Mouse (Mus musculus): Measurements from ENCODE around the gene Hes1.

The Hes1 gene

DNA sequence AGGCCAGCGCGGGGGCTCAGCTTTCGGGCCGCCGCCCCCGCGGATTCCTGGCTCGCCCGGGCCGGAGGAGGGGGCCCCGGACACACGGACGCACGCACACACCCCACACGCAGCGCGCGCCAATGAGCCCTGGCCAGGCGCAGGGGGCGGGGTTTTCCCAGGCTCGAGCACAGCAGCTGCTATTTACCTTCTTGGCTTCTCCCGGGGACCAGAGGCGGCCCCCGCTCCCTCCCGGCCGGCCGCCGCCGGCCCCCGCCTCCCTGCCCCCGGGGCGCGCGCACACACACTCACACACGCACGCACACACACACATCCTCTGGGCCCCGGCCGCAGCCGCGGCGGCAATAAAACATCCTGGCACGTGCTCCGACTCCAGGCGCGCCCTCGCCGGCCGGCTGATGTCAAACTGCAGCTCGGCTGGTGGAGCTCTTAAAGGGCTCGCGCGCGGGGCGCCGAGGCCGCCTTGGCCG is at the start of gene Hes1:
Hes1 (plus strand) TSS at position 401 of the 470 bp plus-strand sequence.
- peak; percentile 81 to 86 for DNase-seq

DNA sequence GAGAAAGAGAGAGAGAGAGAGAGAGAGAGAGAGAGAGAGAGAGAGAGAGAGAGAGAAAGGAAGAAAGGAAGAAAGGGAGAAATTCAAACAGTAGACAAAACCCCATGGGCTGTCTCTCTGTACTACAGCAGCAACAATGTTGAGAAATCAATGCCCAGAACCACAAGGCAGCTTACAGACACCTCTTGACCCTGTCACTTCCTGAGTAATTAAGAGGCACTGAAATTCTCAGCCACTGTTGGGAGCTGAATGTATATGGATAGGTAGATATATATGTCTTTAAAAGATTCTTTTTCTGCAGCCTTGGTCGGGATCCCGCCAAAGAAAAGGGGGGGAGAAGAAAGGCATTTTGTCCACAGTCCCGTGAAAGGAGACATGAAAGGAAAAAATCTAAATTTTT is 48.1 kb upstream of the Hes1 start:
- DNase-seq: no peak

DNA sequence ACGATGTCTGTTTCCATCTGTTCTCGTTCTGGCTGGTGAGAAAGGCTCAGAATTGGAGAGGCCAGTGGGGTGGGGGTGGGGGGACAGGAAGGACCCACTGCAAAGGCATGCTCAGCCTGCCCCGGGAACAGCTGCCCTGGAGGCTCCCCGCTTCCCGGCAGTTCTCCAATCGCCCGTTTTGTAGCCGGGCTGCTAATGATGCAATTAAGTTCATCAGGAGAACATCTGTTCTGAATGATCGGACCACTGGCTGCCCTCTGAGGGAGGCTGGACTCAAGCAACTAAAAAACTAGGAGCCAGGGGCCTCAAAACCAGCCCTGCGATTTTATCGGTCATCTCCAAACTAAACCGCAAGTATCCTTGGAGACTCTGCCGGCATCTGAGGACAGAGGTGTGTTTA is 44.1 kb upstream of the Hes1 start:
- DNase-seq: peak; percentile 27

DNA sequence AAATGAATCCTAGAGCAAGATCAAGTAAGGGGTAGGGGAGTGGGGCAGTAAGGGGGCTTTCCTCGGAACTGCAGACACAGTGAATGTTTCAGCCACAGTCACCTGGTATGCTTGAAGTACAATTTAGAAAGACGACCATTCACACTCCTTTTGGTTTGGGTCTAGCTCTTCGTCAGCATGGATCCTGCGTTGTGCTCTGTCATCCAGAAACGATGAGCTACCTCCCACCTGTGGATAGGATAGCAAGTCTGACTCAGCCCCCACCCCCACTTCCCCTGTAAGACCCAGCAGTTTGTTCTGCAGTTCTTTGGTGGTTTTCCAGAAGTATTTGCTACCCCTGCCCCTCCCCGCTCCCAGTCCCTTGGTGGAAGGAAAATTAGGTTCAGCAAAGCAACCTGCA is 41.8 kb upstream of the Hes1 start:
- peak in 1 of 2 experiments; percentile 17 for DNase-seq

DNA sequence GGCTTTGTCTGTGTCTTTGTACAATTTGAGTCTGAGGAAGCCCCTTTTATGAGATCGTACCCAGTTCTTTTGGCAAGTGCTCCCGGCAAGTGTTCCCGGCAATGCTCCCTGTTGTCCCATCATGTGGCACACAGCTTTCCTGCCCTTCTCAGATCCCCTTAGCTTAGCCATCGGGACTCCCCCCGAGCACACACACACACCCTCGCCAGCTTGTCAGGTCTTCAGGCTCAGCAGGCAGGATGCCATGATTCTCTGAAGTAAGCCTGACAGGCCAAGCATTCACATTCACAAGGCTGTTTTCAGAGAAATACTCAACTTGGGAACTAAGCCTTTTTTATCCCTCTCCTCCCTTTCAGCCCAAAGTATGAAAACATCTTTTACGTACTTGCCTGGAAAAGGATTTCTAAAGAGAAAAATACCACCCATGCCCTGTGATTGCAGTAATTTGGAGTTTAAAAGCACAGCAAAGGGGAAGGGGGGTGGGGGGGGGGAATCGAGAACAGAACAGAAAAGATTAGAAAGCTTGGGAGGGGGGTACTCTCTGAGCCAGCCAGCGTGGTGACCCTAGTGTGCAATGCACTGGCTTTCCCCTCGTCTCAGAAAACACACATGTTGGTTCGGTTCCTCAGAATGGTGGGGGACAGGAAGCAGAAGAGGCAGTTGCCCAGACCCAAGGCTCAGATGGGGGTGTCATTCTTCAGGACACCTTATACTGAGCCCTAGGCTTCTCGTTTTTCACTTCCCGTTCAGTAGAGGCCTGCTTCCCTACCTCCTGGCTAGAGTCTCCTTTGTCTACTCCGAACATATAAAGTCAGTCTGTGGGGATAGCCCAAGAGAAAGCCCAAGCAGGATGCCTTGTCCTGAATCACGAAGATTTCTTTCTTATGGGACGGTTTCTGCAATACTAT is 41.0 kb upstream of the Hes1 start:
- DNase-seq: peak; percentile 63 to 66

DNA sequence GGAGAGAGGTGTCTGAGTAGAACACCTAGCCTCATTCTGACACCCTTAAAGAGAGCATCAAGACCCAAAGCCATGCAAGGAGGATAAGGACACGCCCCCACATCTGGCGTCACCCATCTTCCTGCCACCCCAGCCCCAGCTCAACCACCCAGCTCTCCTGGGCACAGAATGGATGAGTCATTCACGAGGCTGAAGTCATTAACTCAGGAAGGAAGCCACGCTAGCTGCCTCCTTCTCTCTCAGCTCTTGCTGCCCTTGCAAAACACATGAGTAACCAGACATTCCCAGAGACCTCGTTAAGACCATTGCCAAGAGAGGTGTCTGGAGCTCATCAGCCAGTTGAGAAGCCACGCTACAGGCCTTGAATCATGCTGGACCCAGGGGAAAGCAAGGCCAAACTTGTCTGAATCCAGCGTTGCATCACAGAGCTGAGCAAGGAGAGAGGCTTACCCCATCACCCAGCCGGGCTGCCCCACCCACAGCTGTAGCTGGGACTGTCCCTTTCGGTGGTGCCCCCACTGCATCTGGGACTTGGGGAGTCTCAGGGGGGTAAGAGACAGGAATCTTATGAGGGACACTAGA is 39.4 kb upstream of the Hes1 start:
- no peak for DNase-seq

DNA sequence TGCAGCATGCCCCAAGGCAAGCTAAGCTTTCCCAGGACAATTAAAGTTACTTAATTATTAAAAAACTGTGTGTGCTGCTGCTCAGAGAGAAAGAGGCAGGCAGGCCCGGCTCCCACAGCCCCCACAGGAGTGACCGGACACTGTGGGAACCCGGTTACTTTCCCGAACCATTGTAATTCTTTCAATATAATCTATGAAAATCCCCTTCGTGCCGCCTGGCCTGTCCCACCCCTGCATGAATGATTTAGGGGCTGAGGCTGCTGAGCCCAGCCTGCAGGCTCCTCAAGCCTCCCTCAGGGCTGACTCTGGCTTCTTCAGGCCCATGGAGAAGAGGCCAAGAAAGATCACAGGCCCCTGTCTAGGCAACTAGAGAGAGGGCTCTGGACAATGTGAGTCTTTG is 36.0 kb upstream of the Hes1 start:
- DNase-seq: no peak

DNA sequence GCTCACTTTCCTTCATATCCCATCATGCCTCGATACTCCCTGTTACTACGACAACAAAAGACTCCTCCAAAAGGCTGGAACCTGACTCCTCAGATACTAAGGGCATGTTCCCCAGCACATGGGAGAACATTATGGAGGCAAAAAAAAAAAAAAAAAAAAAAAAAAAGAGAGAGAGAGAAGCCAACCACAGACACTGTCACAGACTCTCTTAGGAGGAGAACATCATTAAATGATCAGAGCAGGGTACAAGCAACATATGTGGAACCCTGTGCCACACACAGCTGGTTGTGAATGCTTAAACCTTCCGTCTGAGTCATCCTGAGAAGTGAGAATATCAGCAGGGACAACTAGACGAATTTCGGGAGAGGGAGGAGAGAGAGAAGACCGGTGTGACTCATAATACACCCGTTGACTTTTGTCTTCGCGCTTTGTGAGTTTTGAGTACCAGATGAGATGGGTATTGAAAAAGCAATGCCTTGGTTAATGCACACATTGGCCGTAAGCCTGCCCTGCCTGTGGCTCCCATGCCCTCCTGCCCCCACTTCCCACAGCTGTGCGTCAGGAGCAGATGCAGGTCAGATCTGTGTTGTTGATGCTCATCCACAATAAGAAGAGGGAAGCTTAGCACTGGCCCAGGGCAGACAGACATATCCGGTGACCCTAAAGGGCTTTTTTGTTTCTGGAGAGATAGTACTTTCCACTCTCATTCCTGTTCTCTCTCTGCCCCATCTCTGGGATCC is 34.8 kb upstream of the Hes1 start:
- DNase-seq: no peak

DNA sequence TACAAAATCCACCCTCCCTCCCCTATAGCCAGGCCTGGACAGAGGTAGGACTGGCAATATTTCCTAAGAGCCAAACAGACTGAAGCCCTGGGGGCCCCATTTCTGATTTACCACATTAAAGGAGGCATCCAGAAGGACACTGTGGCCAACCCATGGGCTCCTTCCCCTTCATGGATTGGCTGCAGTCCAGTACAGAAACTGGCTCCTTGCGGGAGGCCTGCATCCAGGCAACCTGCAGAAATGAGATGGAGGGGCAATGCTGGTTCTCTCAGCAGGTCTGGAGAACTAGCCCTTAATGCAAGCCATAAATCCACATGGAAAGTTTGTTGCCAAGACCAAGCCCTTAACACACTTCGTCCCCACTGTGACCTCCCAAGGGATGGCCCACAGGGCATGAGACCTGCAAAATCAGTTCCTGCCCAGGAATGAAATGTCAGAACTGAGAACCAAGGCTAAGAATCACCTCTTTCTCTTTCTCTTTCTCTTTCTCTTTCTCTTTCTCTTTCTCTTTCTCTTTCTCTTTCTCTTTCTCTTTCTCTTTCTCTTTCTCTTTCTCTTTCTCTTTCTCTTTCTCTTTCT is 31.8 kb upstream of the Hes1 start:
- peak; percentile 28 to 51 for DNase-seq

DNA sequence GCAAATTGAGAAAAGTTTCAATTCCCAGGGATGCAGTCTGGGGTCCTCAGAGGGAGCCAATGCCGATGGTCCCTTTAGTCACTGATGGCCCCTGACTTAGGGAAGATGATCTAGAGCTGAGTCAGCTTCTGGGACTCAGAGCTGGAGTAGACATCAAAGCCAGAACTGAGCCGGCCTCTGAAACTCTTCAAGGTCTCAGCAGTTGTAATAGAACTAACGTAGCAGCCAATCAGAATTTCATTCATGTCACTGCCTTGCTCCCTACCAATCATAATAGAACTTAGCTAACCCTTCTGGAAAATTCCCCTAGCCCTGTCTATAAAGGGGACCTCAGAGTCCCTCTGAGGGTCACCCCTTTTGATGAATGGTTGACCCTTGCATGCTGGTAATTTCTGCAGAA is 30.8 kb upstream of the Hes1 start:
- DNase-seq: no peak

DNA sequence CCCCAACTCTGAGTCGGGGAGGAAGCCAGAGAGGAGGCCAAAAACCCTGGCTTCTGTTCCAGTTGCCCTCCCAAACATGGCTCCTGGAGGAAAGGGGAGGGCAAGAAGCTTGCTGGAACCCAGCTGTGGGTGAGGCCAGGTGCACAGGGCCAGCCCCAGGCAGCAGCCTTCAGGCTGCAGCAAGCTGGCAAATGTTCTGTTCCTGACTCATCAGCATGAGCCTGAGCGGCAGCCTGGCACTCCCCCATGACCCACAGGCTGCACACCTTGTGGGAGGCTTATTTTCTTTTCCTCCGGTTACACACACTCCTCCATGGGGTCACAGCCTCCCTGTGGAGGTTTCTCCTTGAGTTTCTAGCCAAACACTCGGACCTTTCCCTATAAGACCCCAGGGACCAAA is 30.2 kb upstream of the Hes1 start:
- DNase-seq: no peak

DNA sequence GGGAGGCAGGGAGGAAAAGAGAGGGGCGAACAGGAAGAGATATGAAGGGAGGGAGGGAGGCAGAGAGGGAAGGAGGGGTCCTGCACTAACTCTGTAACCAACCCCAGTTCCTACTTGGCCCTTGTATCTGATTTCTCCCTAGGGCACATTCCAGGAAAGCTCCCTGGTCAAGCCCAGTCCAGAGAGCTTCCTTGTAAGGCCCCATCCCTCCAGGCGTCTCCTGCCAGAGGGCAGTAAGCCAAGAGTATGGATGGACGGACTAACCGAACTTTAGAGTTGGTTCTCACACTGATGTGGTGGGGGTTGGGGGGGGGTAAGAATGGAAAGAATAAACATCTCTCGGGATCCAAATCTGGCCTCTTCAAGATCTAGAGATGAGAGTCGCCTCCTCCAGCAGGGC is 29.7 kb upstream of the Hes1 start:
- peak; percentile 26 to 30 for DNase-seq

DNA sequence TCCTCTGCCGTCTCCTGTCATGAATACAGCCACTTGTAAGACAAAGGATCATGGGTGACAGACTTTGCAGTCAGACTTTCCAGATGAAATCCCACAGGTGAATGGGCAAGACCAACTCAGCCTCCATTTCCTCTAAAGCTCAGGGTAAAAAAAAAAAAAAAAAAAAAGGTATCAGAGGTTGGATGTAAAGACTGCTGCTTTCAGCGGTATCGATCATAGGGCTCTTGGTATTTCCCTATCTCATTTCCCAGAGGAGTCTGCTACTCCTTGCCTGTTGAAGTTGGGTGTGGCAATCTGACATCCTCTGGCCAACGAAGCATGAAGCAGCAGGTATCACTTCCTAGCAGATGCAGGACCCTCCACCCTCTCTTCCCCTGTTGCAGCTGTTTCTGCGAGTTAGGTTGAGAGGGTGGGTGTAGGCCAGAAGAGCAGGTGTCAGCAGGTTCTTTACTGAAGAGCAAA is 29.2 kb upstream of the Hes1 start:
- no peak for DNase-seq

DNA sequence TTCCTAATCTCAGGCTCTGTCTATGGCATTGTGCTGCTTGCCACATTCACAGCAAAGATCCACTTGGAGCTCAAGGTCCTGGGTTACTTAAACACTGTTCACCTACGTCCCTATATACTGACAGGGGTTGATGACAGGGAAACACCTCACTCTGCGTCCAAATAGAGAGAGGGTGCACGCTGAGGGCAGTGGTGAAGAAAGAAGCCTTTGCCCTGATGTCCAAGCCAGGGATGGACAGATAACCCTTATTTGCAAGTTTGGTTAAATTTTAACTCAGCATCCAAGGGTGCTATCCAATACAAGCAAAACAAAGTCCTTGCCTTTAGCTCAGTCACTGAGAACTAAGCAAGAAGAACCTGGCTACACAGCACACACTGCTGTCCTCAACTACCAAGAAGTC is 28.1 kb upstream of the Hes1 start:
- DNase-seq: no peak

DNA sequence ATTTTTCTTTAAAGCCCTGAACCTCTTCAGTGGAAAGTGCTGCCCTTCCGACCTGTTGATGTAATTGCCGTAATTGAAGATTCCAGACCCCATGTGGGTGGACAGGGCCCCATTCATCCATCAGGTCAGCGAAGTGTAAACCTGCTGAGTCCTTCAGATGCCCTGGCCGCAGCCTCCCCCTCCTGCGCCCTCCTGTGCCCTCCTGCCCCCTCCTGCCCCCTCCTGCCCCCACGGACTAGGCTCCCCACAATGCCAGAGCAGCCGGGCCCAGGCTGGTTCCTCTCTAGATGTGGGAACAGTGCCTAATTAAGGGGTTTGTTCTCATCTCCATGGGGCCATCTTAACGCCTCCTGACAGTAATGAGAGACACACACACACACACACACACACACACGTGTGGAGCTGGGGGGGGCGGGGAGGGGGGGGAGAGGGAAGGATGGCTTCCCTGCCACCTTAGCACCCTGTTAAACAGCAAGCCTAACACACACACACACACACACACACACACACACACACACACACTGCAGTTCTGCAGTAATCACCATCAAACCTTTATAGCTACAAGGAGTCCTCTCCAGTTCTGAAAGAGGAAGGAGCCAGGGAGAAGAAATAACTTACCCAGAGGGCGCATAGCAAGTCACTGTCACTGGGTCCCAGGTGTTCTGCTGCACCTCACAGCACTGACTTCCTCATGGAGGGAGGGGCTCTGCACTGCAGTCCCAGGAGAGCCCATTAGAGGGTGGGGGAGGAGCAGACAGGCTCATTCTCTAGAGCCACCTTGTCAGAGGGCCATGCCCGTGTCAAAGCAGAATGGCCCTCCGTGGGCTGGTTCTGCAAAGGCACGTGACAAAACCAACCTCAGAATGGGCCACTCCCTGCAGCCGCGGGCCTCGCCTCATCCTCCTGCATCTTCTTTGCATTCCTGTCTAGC is 25.3 kb upstream of the Hes1 start:
- no peak for DNase-seq

DNA sequence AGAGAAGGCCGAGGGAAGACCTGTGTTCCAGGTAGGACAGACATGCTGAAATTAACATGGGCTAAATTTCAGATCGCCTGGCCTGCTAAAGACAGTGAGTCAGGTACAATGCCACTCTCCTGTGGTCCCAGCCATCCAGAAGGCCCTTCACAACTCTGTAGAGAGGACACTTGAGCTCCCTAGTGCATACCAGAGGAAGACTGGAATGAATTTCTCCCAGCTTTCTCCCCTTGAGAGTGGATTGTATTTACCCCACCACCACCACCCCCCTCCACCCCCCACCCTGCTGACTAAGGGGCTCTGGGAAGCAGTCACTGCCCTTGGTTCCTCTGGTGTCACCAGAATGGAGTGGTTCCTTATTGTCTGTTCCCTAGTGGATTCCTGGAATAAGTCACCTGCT is 24.3 kb upstream of the Hes1 start:
- DNase-seq: no peak

DNA sequence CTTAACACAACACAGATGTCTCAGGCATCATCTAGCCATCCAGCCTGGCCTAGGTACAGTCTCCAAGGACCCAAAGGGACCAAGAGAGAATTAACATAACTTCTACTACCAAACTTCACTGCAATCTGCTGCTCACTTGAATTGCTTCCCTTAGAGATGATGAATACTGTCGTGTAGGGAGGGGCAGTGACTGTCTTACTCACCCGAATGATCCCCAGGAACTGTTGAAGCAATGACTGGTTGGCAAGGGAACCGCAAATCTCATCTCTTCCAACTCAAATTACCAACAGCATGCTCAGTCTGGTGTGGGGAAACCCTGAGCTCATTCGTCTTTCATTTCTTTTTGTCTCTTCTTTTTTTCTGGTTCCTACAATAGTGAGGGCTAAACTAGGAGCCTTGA is 21.3 kb upstream of the Hes1 start:
- DNase-seq: no peak

DNA sequence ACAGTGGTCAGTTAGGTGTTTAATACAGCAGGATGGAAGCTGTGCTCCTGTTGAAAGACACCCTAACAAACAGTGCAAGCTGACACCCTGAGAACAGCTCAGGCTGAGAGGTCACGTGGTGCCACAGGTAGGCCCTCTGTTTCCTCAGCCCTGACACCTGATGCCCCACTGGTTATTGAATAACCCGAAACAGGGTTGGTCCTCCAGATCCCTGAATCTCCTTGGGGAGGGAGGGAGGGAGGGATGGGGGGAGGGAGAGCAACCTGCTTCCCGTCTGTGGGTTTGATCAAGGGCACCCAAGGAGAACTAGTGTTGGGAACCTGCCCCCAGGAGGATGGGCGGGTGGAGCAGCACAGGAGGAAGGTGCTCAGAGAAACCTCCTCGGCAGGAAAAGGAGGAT is 18.6 kb upstream of the Hes1 start:
- DNase-seq: no peak

DNA sequence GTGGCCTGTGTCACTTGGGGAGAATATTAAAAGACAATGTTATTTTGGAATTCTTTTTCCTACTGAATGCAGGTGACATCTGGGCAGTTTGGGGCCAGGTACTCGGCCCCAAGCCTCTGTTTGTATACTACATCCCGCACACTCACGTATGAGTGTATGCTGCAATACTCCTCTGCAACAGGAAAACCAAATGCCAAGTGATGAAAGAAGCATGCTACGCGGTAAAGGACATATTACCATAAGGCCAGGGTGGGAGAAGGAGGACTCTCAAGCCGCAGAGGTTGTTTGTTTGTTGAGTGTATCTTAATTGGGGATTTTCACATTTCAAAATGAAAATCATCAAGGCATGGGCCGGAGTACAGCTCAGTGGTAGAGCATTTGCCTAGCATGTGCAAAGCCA is 17.2 kb upstream of the Hes1 start:
- DNase-seq: no peak

DNA sequence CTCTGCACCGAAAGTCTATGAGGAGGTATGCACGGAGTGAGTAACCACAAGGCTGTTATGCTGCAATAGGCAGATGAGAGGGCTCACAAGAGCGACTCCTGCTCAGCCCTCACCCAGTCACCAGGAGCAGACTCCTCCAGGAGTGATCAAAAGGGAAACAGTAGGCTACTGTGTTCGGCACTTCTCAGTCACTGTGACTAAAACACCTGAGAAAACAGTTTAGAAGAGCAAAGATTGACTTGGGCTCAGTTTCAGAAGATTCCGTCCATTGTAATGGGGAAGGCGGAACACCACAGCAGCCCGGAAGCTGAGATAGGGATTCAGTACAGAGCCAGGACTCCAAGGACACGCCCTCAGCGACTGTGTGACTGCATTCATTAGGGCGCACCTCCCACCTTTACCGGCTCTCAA is 16.8 kb upstream of the Hes1 start:
- DNase-seq: no peak

DNA sequence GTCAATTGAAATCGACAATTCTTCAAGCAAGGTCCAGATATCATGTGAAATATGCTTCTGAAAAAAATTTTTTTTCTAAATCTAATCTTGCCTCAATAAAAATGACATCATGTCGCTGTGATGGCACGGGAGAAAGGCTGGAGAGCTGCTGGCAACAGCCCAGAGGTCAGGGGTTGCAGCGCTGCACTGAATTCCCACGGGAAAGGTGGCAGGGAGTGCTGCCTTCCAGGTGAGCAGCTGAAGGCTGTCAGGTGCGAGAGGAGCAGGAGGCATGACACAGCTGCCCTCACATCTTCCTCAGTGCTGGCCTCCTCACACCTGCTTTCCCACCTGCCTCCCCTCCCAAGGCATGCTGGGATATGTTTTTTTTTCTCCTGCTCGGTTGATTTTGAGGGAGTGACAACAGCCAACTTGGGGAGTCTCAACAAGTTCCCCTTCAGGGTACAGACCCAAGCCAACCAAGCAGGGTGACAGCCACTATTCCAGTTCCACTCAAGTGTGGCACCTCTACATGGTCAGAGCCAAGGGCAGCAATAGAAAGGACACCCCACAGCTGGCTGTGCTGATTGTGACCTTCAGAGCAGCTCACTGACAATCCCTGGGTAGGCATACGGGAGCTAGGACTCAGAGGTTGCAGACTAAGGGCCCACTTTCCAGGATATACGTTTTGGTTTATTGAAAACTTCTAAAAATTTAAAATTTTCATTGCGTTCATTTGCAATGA is 13.3 kb upstream of the Hes1 start:
- DNase-seq: no peak

Measured in cerebellum, postnatal 10 days (tissue).